Comparison of ENCODE assay signal across 7 mouse cellular contexts in genomic region chr10:80674851-80675404, GRCm38 (mm10). TPM values are rescaled to one million over a fixed set of nuclear protein-coding genes. Genes with fewer than 3 reads are reported as not detected.
DNase-seq lines count a peak whose midpoint lies in the region; ATAC-seq and TF ChIP-seq lines count a peak whose summit lies in the region.

No protein-coding gene starts in this region.

- peak overlapping the region; percentile 98 for H3K9ac ChIP-seq in lung, postnatal 0 days (replicated peaks; ENCODE audit: low read depth)
- H3K9ac ChIP-seq in embryonic facial prominence, embryonic 15.5 days = peak overlapping the region; percentile 98
- H3K9ac ChIP-seq in intestine, embryonic 16.5 days (ENCODE audit: low read depth, low read length) = peak overlapping the region; percentile 97
- peak overlapping the region; percentile 79 for H3K9ac ChIP-seq in neural tube, embryonic 15.5 days (replicated peaks)

- 4% methylated on average over 6 of the region's 6 CpGs for WGBS in lung, postnatal 0 days
- WGBS in embryonic facial prominence, embryonic 15.5 days = 12% methylated on average over 6 of the region's 6 CpGs
- 10% methylated on average over 6 of the region's 6 CpGs for WGBS in intestine, embryonic 16.5 days
- WGBS in neural tube, embryonic 15.5 days = 19% methylated on average over 6 of the region's 6 CpGs

- no peaks in the 10 kb centered on the region for H3K9me3 ChIP-seq in lung, postnatal 0 days (ENCODE audit: low read length)
- H3K9me3 ChIP-seq in embryonic facial prominence, embryonic 15.5 days (replicated peaks) = no peaks in the 10 kb centered on the region
- H3K9me3 ChIP-seq in intestine, embryonic 16.5 days (ENCODE audit: control insufficient read depth, low read length) = no peaks in the 10 kb centered on the region
- no peaks in the 10 kb centered on the region for H3K9me3 ChIP-seq in neural tube, embryonic 15.5 days (replicated peaks)

- peaks cover 43% of the 10 kb centered on the region for H3K4me1 ChIP-seq in lung, postnatal 0 days (ENCODE audit: insufficient read depth, low read depth, low read length)
- peaks cover 84% of the 10 kb centered on the region for H3K4me1 ChIP-seq in embryonic facial prominence, embryonic 15.5 days
- H3K4me1 ChIP-seq in intestine, embryonic 16.5 days (ENCODE audit: control insufficient read depth, insufficient read depth, low read length) = peaks cover 55% of the 10 kb centered on the region
- H3K4me1 ChIP-seq in neural tube, embryonic 15.5 days = peaks cover 85% of the 10 kb centered on the region

- H3K36me3 ChIP-seq in lung, postnatal 0 days (ENCODE audit: insufficient read depth, low read length) = peaks cover 24% of the 10 kb centered on the region
- peaks cover 23% of the 10 kb centered on the region for H3K36me3 ChIP-seq in embryonic facial prominence, embryonic 15.5 days
- peaks cover 17% of the 10 kb centered on the region for H3K36me3 ChIP-seq in intestine, embryonic 16.5 days (ENCODE audit: control insufficient read depth, insufficient read depth, low read length)
- H3K36me3 ChIP-seq in neural tube, embryonic 15.5 days = peaks cover 21% of the 10 kb centered on the region

- ATAC-seq in lung, postnatal 0 days = no peak
- ATAC-seq in embryonic facial prominence, embryonic 15.5 days (ENCODE audit: insufficient number of reproducible peaks, low FRiP score, low TSS enrichment, low read depth) = no peak
- ATAC-seq in intestine, embryonic 16.5 days = no peak
- ATAC-seq in neural tube, embryonic 15.5 days (ENCODE audit: low FRiP score) = no peak

- H3K27ac ChIP-seq in lung, postnatal 0 days (ENCODE audit: low read length) = peak overlapping the region; percentile 92
- H3K27ac ChIP-seq in embryonic facial prominence, embryonic 15.5 days (replicated peaks) = peak overlapping the region; percentile 99
- H3K27ac ChIP-seq in intestine, embryonic 16.5 days (ENCODE audit: low read length) = peak overlapping the region; percentile 75
- H3K27ac ChIP-seq in neural tube, embryonic 15.5 days (replicated peaks) = peak overlapping the region; percentile 89

- peak overlapping the region; percentile 81 for H3K4me2 ChIP-seq in lung, postnatal 0 days (replicated peaks; ENCODE audit: low read depth, low read length)
- peak overlapping the region; percentile 84 for H3K4me2 ChIP-seq in embryonic facial prominence, embryonic 15.5 days (replicated peaks)
- H3K4me2 ChIP-seq in intestine, embryonic 16.5 days (ENCODE audit: low read depth, low read length) = peak overlapping the region; percentile 64
- peak overlapping the region; percentile 76 for H3K4me2 ChIP-seq in neural tube, embryonic 15.5 days

- DNase-seq in lung, postnatal 0 days (ENCODE audit: low spot score) = no peak
- no peak for DNase-seq in lung, postnatal 4 days
- DNase-seq in left cerebral cortex, postnatal 14 days (ENCODE audit: low spot score in 2 of 2) = no peak
- DNase-seq in right cerebral cortex, postnatal 14 days = no peak

- intact Hi-C loops in left cerebral cortex, postnatal 14 days (cut with DNase I) = loop anchor here (2.0 kb wide), 1 partner anchor 18 kb away; the partner anchor contains the start of gene Btbd2

- TF ChIP-seq CTCF in lung, postnatal 0 days (IDR thresholded peaks at IDR 0.05) = no peak

- peak overlapping the region; percentile 82 for H3K4me3 ChIP-seq in lung, postnatal 0 days (ENCODE audit: low read depth, low read length)
- peak overlapping the region; percentile 97 for H3K4me3 ChIP-seq in embryonic facial prominence, embryonic 15.5 days (replicated peaks)
- H3K4me3 ChIP-seq in intestine, embryonic 16.5 days (ENCODE audit: low read length) = peak overlapping the region; percentile 96
- H3K4me3 ChIP-seq in neural tube, embryonic 15.5 days (replicated peaks) = peak overlapping the region; percentile 69

- no peaks in the 10 kb centered on the region for H3K27me3 ChIP-seq in lung, postnatal 0 days (replicated peaks; ENCODE audit: insufficient read depth, low read length)
- H3K27me3 ChIP-seq in embryonic facial prominence, embryonic 15.5 days = no peaks in the 10 kb centered on the region
- no peaks in the 10 kb centered on the region for H3K27me3 ChIP-seq in intestine, embryonic 16.5 days (replicated peaks; ENCODE audit: control insufficient read depth, insufficient read depth, low read length)
- no peaks in the 10 kb centered on the region for H3K27me3 ChIP-seq in neural tube, embryonic 15.5 days (replicated peaks)

- TF ChIP-seq EP300 in lung, postnatal 0 days (IDR thresholded peaks at IDR 0.05) = no peak

RNA-seq across cellular contexts. Expression of gene Mknk2, which starts 3.0 kb away (rescaled TPM):
- polyA plus RNA-seq in lung, postnatal 0 days (2015; fragmentation: Nextera tagmentation; extraction: Ambion mirVana) = 92.2 and 103 TPM in 2 replicates
- 99.0 and 105 TPM in 2 replicates for polyA plus RNA-seq in embryonic facial prominence, embryonic 15.5 days (2015; fragmentation: Nextera tagmentation; extraction: Ambion mirVana)
- 18.3 and 49.9 TPM in 2 replicates for polyA plus RNA-seq in intestine, embryonic 16.5 days (2015; fragmentation: Nextera tagmentation; extraction: Ambion mirVana)
- 56.2 and 70.3 TPM in 2 replicates for polyA plus RNA-seq in neural tube, embryonic 15.5 days (2015; fragmentation: Nextera tagmentation; extraction: Ambion mirVana)
- total RNA-seq in left cerebral cortex, postnatal 14 days (2021) = 10 to 100 TPM; 38.4 to 46.7 TPM

RNA-seq across cellular contexts. Expression of gene Btbd2, which starts 18.1 kb away (rescaled TPM):
- 41.7 and 42.9 TPM in 2 replicates for polyA plus RNA-seq in lung, postnatal 0 days (2015; fragmentation: Nextera tagmentation; extraction: Ambion mirVana)
- polyA plus RNA-seq in embryonic facial prominence, embryonic 15.5 days (2015; fragmentation: Nextera tagmentation; extraction: Ambion mirVana) = 82.2 and 82.7 TPM in 2 replicates
- polyA plus RNA-seq in intestine, embryonic 16.5 days (2015; fragmentation: Nextera tagmentation; extraction: Ambion mirVana) = 9.2 and 10.6 TPM in 2 replicates
- polyA plus RNA-seq in neural tube, embryonic 15.5 days (2015; fragmentation: Nextera tagmentation; extraction: Ambion mirVana) = 91.9 and 92.1 TPM in 2 replicates
- total RNA-seq in left cerebral cortex, postnatal 14 days (2021) = 10 to 100 TPM; 88.3 to 93.5 TPM

RNA-seq across cellular contexts. Expression of gene Mob3a, which starts 26.8 kb away (rescaled TPM):
- 32.6 and 37.0 TPM in 2 replicates for polyA plus RNA-seq in lung, postnatal 0 days (2015; fragmentation: Nextera tagmentation; extraction: Ambion mirVana)
- polyA plus RNA-seq in embryonic facial prominence, embryonic 15.5 days (2015; fragmentation: Nextera tagmentation; extraction: Ambion mirVana) = 48.2 and 51.8 TPM in 2 replicates
- 39.8 and 41.8 TPM in 2 replicates for polyA plus RNA-seq in intestine, embryonic 16.5 days (2015; fragmentation: Nextera tagmentation; extraction: Ambion mirVana)
- 53.0 and 58.8 TPM in 2 replicates for polyA plus RNA-seq in neural tube, embryonic 15.5 days (2015; fragmentation: Nextera tagmentation; extraction: Ambion mirVana)
- 10 to 100 TPM; 15.0 to 20.2 TPM for total RNA-seq in left cerebral cortex, postnatal 14 days (2021)

RNA-seq across cellular contexts. Expression of gene Izumo4, which starts 27.1 kb away (rescaled TPM):
- 28.7 and 28.8 TPM in 2 replicates for polyA plus RNA-seq in lung, postnatal 0 days (2015; fragmentation: Nextera tagmentation; extraction: Ambion mirVana)
- 27.0 and 28.0 TPM in 2 replicates for polyA plus RNA-seq in embryonic facial prominence, embryonic 15.5 days (2015; fragmentation: Nextera tagmentation; extraction: Ambion mirVana)
- 18.5 and 25.0 TPM in 2 replicates for polyA plus RNA-seq in intestine, embryonic 16.5 days (2015; fragmentation: Nextera tagmentation; extraction: Ambion mirVana)
- 43.3 and 46.8 TPM in 2 replicates for polyA plus RNA-seq in neural tube, embryonic 15.5 days (2015; fragmentation: Nextera tagmentation; extraction: Ambion mirVana)
- total RNA-seq in left cerebral cortex, postnatal 14 days (2021) = 10 to 100 TPM; 52.8 to 55.3 TPM

RNA-seq across cellular contexts. Expression of gene Csnk1g2, which starts 52.3 kb away (rescaled TPM):
- polyA plus RNA-seq in lung, postnatal 0 days (2015; fragmentation: Nextera tagmentation; extraction: Ambion mirVana) = 97.7 and 111 TPM in 2 replicates
- 172 and 190 TPM in 2 replicates for polyA plus RNA-seq in embryonic facial prominence, embryonic 15.5 days (2015; fragmentation: Nextera tagmentation; extraction: Ambion mirVana)
- 15.1 and 22.2 TPM in 2 replicates for polyA plus RNA-seq in intestine, embryonic 16.5 days (2015; fragmentation: Nextera tagmentation; extraction: Ambion mirVana)
- polyA plus RNA-seq in neural tube, embryonic 15.5 days (2015; fragmentation: Nextera tagmentation; extraction: Ambion mirVana) = 106 and 118 TPM in 2 replicates
- 100 to 1,000 TPM; 188 to 196 TPM for total RNA-seq in left cerebral cortex, postnatal 14 days (2021)
